Mouse (Mus musculus): Measurements from ENCODE around the gene Spc24. TPM values are rescaled to one million over a fixed set of nuclear protein-coding genes. Genes with fewer than 3 reads are reported as not detected.
"Not testable (repeated sequence)": the region's sequence is repeated elsewhere in the genome, so short reads cannot be mapped to it uniquely, and the experiment has no call there.

Gene Spc24
- polyA plus RNA-seq, 1 experiment from 2014 or later = 232 TPM

GRCm38 (mm10) chr9:21774353-21774752 lies 14.2 kb upstream of the Spc24 start:
- Histone ChIP-seq H3K36me3 (peaks cover 92% of the 10 kb centered on the region), H3K9me3 (replicated peaks) (no peaks in the 10 kb centered on the region), H3K4me1 (peaks cover 7% of the 10 kb centered on the region), H3K4me3 (no peak overlapping the region), H3K27ac (no peak overlapping the region), H3K27me3 (ENCODE audit: low read depth, poor library complexity, severe bottlenecking) (no peaks in the 10 kb centered on the region)
- DNase-seq (ENCODE audit: low spot score) = no peak
- 91% methylated on average over 16 of the region's 16 CpGs for WGBS

- WGBS = 84% methylated on average over 5 of the region's 5 CpGs
- not testable (repeated sequence) for H3K4me3 ChIP-seq; DNase-seq (ENCODE audit: low spot score); H3K27me3 ChIP-seq (ENCODE audit: low read depth, poor library complexity, severe bottlenecking); H3K9me3 ChIP-seq (replicated peaks); H3K27ac ChIP-seq
- H3K4me1 ChIP-seq = peaks cover 16% of the 10 kb centered on the region
- H3K36me3 ChIP-seq = peaks cover 92% of the 10 kb centered on the region
These were observed 13.3 kb upstream of the Spc24 start for GRCm38 (mm10) chr9:21773396-21773795.

- no peak overlapping the region for H3K4me3 ChIP-seq
- no peaks in the 10 kb centered on the region for H3K27me3 ChIP-seq (ENCODE audit: low read depth, poor library complexity, severe bottlenecking)
- peaks cover 82% of the 10 kb centered on the region for H3K36me3 ChIP-seq
- peaks cover 37% of the 10 kb centered on the region for H3K4me1 ChIP-seq
- 86% methylated on average over 26 of the region's 26 CpGs for WGBS
- DNase-seq (ENCODE audit: low spot score) = no peak
- H3K9me3 ChIP-seq (replicated peaks) = no peaks in the 10 kb centered on the region
- H3K27ac ChIP-seq = peak overlapping the region; percentile 93
These were observed 9.6 kb upstream of the Spc24 start for GRCm38 (mm10) chr9:21769558-21770183.

- no peak for DNase-seq (ENCODE audit: low spot score)
- Histone ChIP-seq H3K4me3 (0 out of 2 replicates have a peak overlapping the region, but pooled peaks have one; percentile 23), H3K9me3 (replicated peaks) (no peaks in the 10 kb centered on the region), H3K4me1 (peaks cover 37% of the 10 kb centered on the region), H3K27me3 (ENCODE audit: low read depth, poor library complexity, severe bottlenecking) (no peaks in the 10 kb centered on the region), H3K27ac (peak overlapping the region; percentile 93), H3K36me3 (peaks cover 73% of the 10 kb centered on the region)
- 62% methylated on average over 13 of the region's 13 CpGs for WGBS
These were observed 8.7 kb upstream of the Spc24 start for GRCm38 (mm10) chr9:21768511-21769411.

GRCm38 (mm10) chr9:21767896-21768295 lies 7.8 kb upstream of the Spc24 start:
- no peaks in the 10 kb centered on the region for H3K27me3 ChIP-seq (ENCODE audit: low read depth, poor library complexity, severe bottlenecking)
- DNase-seq (ENCODE audit: low spot score) = peak; percentile 69
- peak overlapping the region; percentile 23 for H3K4me3 ChIP-seq
- H3K27ac ChIP-seq = peak overlapping the region; percentile 93
- H3K4me1 ChIP-seq = peaks cover 37% of the 10 kb centered on the region
- WGBS = 47% methylated on average over 11 of the region's 11 CpGs
- no peaks in the 10 kb centered on the region for H3K9me3 ChIP-seq (replicated peaks)
- H3K36me3 ChIP-seq = peaks cover 65% of the 10 kb centered on the region

GRCm38 (mm10) chr9:21764084-21764999 lies 4.2 kb upstream of the Spc24 start:
- no peak overlapping the region for H3K4me3 ChIP-seq
- DNase-seq (ENCODE audit: low spot score) = no peak
- peaks cover 32% of the 10 kb centered on the region for H3K36me3 ChIP-seq
- H3K4me1 ChIP-seq = peaks cover 36% of the 10 kb centered on the region
- no peaks in the 10 kb centered on the region for H3K9me3 ChIP-seq (replicated peaks)
- H3K27ac ChIP-seq = no peak overlapping the region
- 91% methylated on average over 6 of the region's 6 CpGs for WGBS
- H3K27me3 ChIP-seq (ENCODE audit: low read depth, poor library complexity, severe bottlenecking) = no peaks in the 10 kb centered on the region

GRCm38 (mm10) chr9:21762135-21762534 lies 2.0 kb upstream of the Spc24 start:
- Histone ChIP-seq H3K27me3 (ENCODE audit: low read depth, poor library complexity, severe bottlenecking) (no peaks in the 10 kb centered on the region), H3K36me3 (peaks cover 30% of the 10 kb centered on the region), H3K27ac (no peak overlapping the region), H3K4me1 (peaks cover 24% of the 10 kb centered on the region), H3K4me3 (no peak overlapping the region), H3K9me3 (replicated peaks) (no peaks in the 10 kb centered on the region)
- no peak for DNase-seq (ENCODE audit: low spot score)

- peak overlapping the region; percentile 80 for H3K4me3 ChIP-seq
- WGBS = under 1% methylated on average over 20 of the region's 20 CpGs
- no peak for DNase-seq (ENCODE audit: low spot score)
These were observed 385 bp downstream of the Spc24 start for GRCm38 (mm10) chr9:21759718-21760117.

GRCm38 (mm10) chr9:21758576-21759529 lies 1.2 kb downstream of the Spc24 start:
- H3K27ac ChIP-seq = peak overlapping the region; percentile 96
- WGBS = 61% methylated on average over 14 of the region's 14 CpGs
- peaks cover 16% of the 10 kb centered on the region for H3K4me1 ChIP-seq
- no peaks in the 10 kb centered on the region for H3K27me3 ChIP-seq (ENCODE audit: low read depth, poor library complexity, severe bottlenecking)
- no peak for DNase-seq (ENCODE audit: low spot score)
- H3K36me3 ChIP-seq = peaks cover 48% of the 10 kb centered on the region
- H3K9me3 ChIP-seq (replicated peaks) = no peaks in the 10 kb centered on the region
- peak overlapping the region; percentile 80 for H3K4me3 ChIP-seq

More at GRCm38 (mm10) chr9:21759718-21760117, 385 bp downstream of the Spc24 start:
- Histone ChIP-seq H3K27ac (peak overlapping the region; percentile 96), H3K36me3 (peaks cover 40% of the 10 kb centered on the region), H3K4me1 (peaks cover 16% of the 10 kb centered on the region), H3K27me3 (ENCODE audit: low read depth, poor library complexity, severe bottlenecking) (no peaks in the 10 kb centered on the region), H3K9me3 (replicated peaks) (no peaks in the 10 kb centered on the region)

GRCm38 (mm10) chr9:21754516-21755321 lies 5.4 kb downstream of the Spc24 start:
- H3K4me1 ChIP-seq = peaks cover 28% of the 10 kb centered on the region
- 87% methylated on average over 13 of the region's 13 CpGs for WGBS
- H3K36me3 ChIP-seq = peaks cover 70% of the 10 kb centered on the region
- no peak overlapping the region for H3K27ac ChIP-seq
- H3K27me3 ChIP-seq (ENCODE audit: low read depth, poor library complexity, severe bottlenecking) = no peaks in the 10 kb centered on the region
- H3K9me3 ChIP-seq (replicated peaks) = no peaks in the 10 kb centered on the region
- H3K4me3 ChIP-seq = no peak overlapping the region
- DNase-seq (ENCODE audit: low spot score) = no peak

GRCm38 (mm10) chr9:21754003-21754402 lies 6.1 kb downstream of the Spc24 start:
- no peak overlapping the region for H3K4me3 ChIP-seq
- WGBS = 74% methylated on average over 2 of the region's 2 CpGs
- H3K4me1 ChIP-seq = peaks cover 22% of the 10 kb centered on the region
- no peak overlapping the region for H3K27ac ChIP-seq
- no peaks in the 10 kb centered on the region for H3K27me3 ChIP-seq (ENCODE audit: low read depth, poor library complexity, severe bottlenecking)
- no peaks in the 10 kb centered on the region for H3K9me3 ChIP-seq (replicated peaks)
- peaks cover 77% of the 10 kb centered on the region for H3K36me3 ChIP-seq
- no peak for DNase-seq (ENCODE audit: low spot score)
